Mouse (Mus musculus): ENCODE data around the gene Ccdc43. TPM values are rescaled to one million over a fixed set of nuclear protein-coding genes. Genes with fewer than 3 reads are reported as not detected.
A peak's percentile ranks its signal among the peaks of the same experiment; 100 is the strongest.

Ccdc43 gene
- polyA plus RNA-seq (2015; fragmentation: Nextera tagmentation; extraction: Ambion mirVana) = 44.9 and 48.3 TPM in 2 replicates

DNA sequence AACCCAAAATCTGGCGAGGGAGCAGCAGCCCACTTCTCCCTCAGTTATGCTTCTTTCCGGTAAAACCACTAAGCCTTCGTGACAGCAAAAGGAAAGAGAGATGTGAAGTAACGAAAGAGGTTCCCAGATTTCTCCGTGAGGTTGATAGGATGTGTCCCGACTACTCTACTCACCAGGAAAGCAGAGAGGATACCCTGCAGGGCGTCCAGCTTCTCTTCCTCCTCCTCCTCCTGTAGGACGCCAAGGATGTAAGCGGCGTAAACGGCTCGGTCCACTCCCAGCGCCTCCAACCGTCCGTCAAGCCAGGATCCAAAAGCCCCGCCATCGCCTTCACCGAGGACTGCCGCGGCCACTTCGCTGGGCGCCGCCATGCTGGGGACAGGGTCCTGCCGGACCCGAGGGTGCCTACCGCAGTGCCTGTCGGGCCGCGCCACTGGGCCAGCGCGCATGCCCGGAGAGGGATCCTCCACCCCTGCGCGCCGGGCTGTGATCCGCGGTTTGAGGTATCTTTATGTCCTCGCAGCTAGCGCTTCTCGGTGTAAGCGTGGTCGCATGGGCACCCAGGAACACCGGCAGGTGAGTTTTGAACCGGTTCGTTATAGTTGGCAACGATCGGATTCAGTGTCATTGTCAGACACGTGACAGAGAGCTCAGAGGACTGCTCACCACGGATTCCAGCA, at the start of gene Ccdc43:
TSS of gene Ccdc43 (minus strand) at position 445 of the 680 bp plus-strand sequence.
- peaks cover 19% of the 10 kb centered on the region for H3K4me1 ChIP-seq
- no peaks in the 10 kb centered on the region for H3K9me3 ChIP-seq

DNA sequence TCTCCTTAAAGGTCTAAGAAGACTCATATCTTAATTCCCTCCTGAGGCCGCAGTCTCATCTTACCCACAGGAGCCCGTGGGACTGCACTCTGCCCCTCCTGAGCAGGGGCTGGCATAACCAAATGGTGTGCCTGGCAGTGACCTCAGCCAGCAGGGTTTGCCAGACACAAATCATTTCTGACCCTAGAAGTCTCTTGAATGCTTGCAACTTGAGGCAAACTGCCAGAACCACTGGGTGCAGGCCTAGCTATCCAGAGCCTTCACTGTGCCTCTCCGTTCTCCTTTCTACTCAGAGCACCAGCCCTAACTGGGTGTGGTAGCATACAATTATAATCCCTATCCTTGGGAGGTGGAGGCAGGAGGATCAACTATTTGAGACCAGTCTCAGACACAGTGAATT, 47.2 kb upstream of the Ccdc43 start:
- no peaks in the 10 kb centered on the region for H3K9me3 ChIP-seq
- H3K36me3 ChIP-seq = no peaks in the 10 kb centered on the region
- peaks cover 20% of the 10 kb centered on the region for H3K4me1 ChIP-seq
- no peak overlapping the region for H3K9ac ChIP-seq (replicated peaks)
- 93% methylated on average over 3 of the region's 3 CpGs for WGBS
- H3K4me2 ChIP-seq (replicated peaks) = no peak overlapping the region
- ATAC-seq (replicated peaks) = no peak
- H3K27me3 ChIP-seq = no peaks in the 10 kb centered on the region
- no peak overlapping the region for H3K27ac ChIP-seq (replicated peaks)
- no peak overlapping the region for H3K4me3 ChIP-seq

More for the DNA sequence above, at the start of gene Ccdc43:
- Histone ChIP-seq H3K9ac (replicated peaks) (peak within 1 kb of the TSS; percentile 79), H3K27me3 (no peaks in the 10 kb centered on the region), H3K4me3 (peak within 1 kb of the TSS; percentile 74), H3K36me3 (0 out of 2 replicates have a peak, but pooled peaks cover 6% of the 10 kb centered on the region), H3K27ac (replicated peaks) (peak within 1 kb of the TSS; percentile 69), H3K4me2 (replicated peaks) (peak within 1 kb of the TSS; percentile 64)
- ATAC-seq (replicated peaks) = peak; percentile 98
- WGBS = under 1% methylated on average over 49 of the region's 49 CpGs

DNA sequence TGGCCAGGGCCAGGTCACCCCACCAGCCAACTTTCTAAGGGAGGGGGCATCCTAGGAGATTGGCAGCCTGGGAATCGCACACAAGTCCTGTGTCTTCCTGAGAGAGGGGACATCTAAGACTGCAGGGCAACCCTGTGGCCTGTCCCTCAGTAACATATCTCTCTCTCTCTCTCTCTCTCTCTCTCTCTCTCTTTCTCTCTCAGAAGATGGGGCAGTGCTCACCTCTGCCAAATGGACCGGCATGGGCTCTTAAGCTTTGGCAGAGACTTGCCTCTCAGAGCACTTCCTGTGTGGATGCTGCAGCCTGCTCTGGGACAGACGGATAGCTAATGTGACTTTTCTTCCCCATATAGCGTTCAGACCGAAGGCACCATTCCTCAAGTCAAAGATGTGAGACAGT, 45.3 kb upstream of the Ccdc43 start:
- no peak for ATAC-seq (replicated peaks)
- Histone ChIP-seq H3K27me3 (no peaks in the 10 kb centered on the region), H3K4me1 (peaks cover 25% of the 10 kb centered on the region), H3K9me3 (no peaks in the 10 kb centered on the region), H3K4me3 (no peak overlapping the region), H3K4me2 (replicated peaks) (no peak overlapping the region), H3K27ac (replicated peaks) (no peak overlapping the region), H3K36me3 (no peaks in the 10 kb centered on the region), H3K9ac (replicated peaks) (no peak overlapping the region)
- 87% methylated on average over 5 of the region's 5 CpGs for WGBS

DNA sequence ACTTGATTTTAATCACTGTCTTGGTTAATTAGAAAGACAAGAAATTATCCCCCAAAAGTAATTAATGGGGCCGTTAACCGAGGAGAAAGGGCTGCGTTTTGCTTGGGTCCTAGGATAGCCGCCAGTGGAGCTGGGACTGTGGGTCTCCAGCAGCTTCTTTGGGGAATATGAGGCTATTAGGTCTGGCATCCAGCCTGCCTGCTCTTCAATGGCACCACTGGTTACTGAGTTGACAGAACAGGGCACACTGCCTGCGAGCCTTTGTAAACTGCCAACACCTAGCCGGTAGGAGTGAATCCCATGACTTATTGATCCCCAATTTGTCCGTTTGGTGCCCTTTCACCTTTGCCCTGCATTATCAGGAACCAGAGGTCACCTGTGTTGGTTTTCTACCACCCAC, 44.5 kb upstream of the Ccdc43 start:
- no peak for ATAC-seq (replicated peaks)

DNA sequence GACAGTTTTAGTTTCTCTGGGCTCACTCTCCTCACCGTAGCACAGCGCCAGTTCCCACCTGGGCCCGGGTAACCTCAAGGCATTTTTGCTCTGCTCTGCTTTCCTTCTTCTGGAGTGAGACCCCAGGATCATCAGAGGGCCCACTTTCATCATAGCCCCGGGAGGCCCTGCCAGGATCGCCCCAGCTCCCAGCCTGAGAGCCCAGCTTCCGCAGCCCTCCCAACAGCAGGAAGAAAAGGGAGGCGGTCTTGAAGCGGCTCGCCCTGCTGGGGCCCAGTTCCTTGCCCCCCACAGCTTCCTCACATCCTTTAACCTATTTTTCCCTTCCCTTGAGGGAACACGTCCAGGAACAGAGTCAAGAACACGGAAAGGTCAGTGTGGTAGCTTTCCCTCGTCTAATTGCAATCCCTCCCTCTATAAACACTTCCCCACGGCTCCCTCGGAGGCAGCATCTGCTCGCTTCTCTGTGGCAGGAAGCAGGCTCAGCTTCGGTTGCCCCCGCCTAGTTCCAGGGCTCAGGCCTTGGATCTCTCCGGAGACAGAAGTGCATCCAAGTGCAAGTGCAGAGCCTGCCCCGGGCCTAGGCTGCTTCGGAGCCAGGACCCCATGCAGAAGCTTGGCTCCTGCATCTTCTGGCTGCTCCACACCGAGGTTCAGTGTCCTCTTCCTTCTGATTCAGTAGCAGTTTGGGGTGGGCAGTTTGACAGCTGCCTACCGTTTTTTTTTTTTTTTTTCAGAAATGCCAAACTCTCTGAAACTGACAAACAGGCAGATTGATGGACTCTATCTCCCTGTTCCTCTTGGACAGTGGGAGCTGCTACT, 43.8 kb upstream of the Ccdc43 start:
- ATAC-seq (replicated peaks) = no peak; the same call in 1 of the 2 replicates
- no peaks in the 10 kb centered on the region for H3K27me3 ChIP-seq
- no peak overlapping the region for H3K4me2 ChIP-seq (replicated peaks)

More for the DNA sequence above, 44.5 kb upstream of the Ccdc43 start:
- Histone ChIP-seq H3K4me1 (peaks cover 25% of the 10 kb centered on the region), H3K9ac (replicated peaks) (no peak overlapping the region), H3K36me3 (no peaks in the 10 kb centered on the region), H3K27ac (replicated peaks) (0 out of 2 replicates have a peak overlapping the region, but pooled peaks have one; percentile 40), H3K9me3 (no peaks in the 10 kb centered on the region), H3K27me3 (no peaks in the 10 kb centered on the region), H3K4me2 (replicated peaks) (no peak overlapping the region), H3K4me3 (no peak overlapping the region)
- WGBS = 16% methylated on average over 7 of the region's 7 CpGs

DNA sequence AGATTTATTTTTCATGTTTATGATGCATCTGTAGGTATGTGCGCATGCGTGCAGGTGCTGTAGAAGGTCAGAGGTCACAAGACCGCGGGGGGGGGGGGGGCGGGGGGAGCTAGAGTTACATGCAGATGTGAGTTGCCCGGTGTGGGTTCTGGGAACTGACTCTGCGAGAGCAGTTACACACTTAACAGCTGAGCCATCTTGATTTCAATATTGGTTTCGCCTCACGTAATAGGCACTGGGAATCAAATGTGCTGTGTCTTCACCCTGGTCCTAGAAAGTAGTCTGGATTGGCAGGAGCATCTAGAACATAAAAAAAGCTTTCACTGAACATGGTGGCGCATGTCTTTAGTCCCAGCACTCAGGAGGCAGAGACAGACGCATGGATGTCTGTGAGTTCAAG, 43.1 kb upstream of the Ccdc43 start:
- H3K4me1 ChIP-seq = peaks cover 25% of the 10 kb centered on the region
- H3K9ac ChIP-seq (replicated peaks) = no peak overlapping the region
- no peak overlapping the region for H3K4me3 ChIP-seq
- H3K9me3 ChIP-seq = no peaks in the 10 kb centered on the region
- H3K36me3 ChIP-seq = no peaks in the 10 kb centered on the region
- H3K27me3 ChIP-seq = no peaks in the 10 kb centered on the region
- WGBS = 53% methylated on average over 11 of the region's 11 CpGs
- H3K4me2 ChIP-seq (replicated peaks) = no peak overlapping the region
- H3K27ac ChIP-seq (replicated peaks) = no peak overlapping the region
- no peak for ATAC-seq (replicated peaks)

More for the DNA sequence above, 43.8 kb upstream of the Ccdc43 start:
- 16% methylated on average over 22 of the region's 22 CpGs for WGBS
- H3K9me3 ChIP-seq = no peaks in the 10 kb centered on the region
- peaks cover 25% of the 10 kb centered on the region for H3K4me1 ChIP-seq
- no peak overlapping the region; the same call in 1 of the 2 replicates for H3K9ac ChIP-seq (replicated peaks)
- H3K4me3 ChIP-seq = no peak overlapping the region
- no peaks in the 10 kb centered on the region for H3K36me3 ChIP-seq
- H3K27ac ChIP-seq (replicated peaks) = peak overlapping the region; percentile 40

DNA sequence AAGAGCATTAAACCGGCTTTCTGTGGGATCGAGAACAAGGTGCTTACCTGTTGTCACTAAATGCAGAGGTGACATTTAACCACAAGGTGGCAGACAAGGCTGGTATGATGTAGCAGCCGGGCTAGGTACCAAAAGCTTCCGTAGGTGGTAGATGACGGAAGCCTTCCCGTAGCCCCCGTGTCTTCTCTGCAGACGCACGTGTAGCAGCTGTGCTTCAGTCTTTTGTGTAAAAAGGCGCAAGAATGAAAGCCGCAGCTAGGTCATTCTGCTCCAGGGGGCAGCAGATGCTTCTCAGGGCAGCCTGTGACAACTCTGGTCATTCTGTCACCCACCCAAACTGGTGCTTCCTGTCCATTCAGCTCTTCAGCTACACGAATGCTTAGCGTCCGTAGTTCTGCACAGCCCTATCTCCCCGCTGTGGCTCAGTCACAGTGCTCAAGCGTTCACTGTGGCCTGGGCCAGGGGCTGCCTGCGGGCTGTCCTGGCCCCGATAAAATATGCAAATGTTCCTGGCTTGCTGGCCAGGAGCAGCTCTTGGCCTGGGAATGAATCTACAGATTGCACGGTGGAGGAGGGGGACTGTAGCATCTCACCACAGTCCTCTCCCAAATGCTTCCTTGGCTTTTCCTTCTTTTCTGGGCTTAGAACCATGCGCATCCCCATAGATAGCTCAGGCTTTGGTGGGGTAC, 41.8 kb upstream of the Ccdc43 start:
- Histone ChIP-seq H3K4me3 (peak overlapping the region; percentile 35), H3K36me3 (no peaks in the 10 kb centered on the region), H3K27me3 (no peaks in the 10 kb centered on the region), H3K4me2 (replicated peaks) (peak overlapping the region; percentile 69), H3K9ac (replicated peaks) (peak overlapping the region; percentile 47), H3K4me1 (peaks cover 25% of the 10 kb centered on the region), H3K27ac (replicated peaks) (peak overlapping the region; percentile 66), H3K9me3 (no peaks in the 10 kb centered on the region)
- peak; percentile 82 for ATAC-seq (replicated peaks)
- 5% methylated on average over 20 of the region's 20 CpGs for WGBS

DNA sequence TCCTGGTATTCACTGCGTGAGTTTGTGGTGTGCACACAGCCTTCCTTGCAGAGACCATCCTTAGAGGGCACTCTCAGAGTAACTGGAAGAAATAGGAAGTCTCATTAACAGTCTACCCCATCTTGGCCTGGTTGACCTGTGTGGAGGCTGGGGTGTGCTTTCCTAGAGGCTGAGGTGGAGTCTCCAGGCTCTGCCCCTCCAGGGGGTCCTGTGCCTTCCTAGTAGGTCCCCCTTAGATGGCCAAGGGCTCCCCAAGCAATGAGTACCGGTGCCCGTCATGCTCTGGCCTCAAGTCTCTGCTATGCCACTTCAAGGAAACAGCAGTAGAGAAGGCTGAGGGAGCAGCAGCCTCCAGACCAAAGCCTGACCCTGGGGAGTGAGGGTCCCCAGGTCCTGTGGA, 40.5 kb upstream of the Ccdc43 start:
- Histone ChIP-seq H3K4me3 (no peak overlapping the region), H3K9ac (replicated peaks) (no peak overlapping the region), H3K9me3 (no peaks in the 10 kb centered on the region), H3K27ac (replicated peaks) (no peak overlapping the region), H3K4me1 (peaks cover 25% of the 10 kb centered on the region), H3K27me3 (no peaks in the 10 kb centered on the region), H3K36me3 (no peaks in the 10 kb centered on the region), H3K4me2 (replicated peaks) (no peak overlapping the region)
- ATAC-seq (replicated peaks) = no peak
- 76% methylated on average over 3 of the region's 3 CpGs for WGBS

DNA sequence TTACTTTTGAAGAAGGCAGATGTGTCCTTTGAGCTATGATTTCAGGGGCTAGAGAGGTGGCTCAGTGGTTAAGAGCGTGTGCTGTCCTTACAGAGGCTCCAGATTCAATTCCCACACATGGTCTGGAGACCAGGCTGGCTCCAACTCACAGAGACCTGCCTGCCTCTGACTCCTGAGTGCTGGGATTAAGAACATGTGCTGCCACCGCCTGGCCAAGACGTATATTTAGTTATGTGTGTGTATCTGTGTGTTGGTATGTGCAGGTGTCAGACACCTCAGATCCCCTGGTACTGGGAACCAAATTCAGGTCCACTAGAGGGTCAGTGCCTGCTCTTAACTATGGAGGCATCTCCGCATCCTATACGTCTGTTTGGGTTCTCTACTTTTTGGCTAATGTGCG, 37.4 kb upstream of the Ccdc43 start:
- H3K4me3 ChIP-seq = no peak overlapping the region
- H3K4me1 ChIP-seq = peaks cover 6% of the 10 kb centered on the region
- no peak for ATAC-seq (replicated peaks)
- H3K27ac ChIP-seq (replicated peaks) = no peak overlapping the region
- H3K36me3 ChIP-seq = no peaks in the 10 kb centered on the region
- no peaks in the 10 kb centered on the region for H3K9me3 ChIP-seq
- no peaks in the 10 kb centered on the region for H3K27me3 ChIP-seq
- WGBS = 94% methylated on average over 6 of the region's 6 CpGs
- no peak overlapping the region for H3K9ac ChIP-seq (replicated peaks)
- H3K4me2 ChIP-seq (replicated peaks) = no peak overlapping the region

DNA sequence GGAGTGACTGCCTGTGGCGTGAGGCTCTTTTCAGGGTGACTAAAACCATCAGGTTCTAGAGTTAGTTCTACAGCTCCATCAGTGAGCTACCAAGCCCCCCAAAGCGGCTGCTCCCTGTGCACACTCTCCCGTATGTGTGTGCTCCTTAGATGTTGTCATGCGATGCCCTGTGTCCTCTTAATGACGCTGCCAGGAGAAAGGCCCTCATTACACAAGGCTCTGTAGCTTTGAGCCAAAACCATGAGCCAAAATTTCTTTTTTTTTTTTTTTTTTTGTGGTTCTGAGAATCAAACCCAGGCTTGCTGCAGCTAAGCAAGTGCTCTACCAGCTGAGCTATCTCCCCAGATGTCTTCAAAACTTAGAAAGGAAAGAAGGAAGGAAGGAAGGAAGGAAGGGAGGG, 35.6 kb upstream of the Ccdc43 start:
- no peak for ATAC-seq (replicated peaks)
- H3K27me3 ChIP-seq = no peaks in the 10 kb centered on the region
- WGBS = 57% methylated on average over 5 of the region's 5 CpGs

DNA sequence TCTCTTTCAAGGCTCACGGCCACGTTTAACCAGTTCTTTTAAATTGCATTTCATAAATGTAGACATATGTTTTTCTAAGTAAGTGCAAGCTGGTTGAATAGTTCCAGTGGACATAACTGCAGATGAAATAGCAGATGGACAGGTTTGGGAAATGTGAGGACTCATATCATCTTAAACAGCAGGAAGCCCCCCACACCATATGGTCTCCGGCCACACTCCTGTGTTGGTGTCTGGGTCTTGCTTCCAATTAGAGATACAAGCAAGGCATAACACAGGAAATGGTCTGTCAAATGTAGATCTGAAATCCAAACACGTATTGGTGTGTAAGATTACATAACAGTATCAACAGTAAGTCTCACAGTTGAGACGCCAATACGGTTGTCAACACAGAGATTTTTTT, 33.8 kb upstream of the Ccdc43 start:
- WGBS = 83% methylated on average over 6 of the region's 6 CpGs

More for the DNA sequence above, 35.6 kb upstream of the Ccdc43 start:
- Histone ChIP-seq H3K9ac (replicated peaks) (no peak overlapping the region), H3K36me3 (no peaks in the 10 kb centered on the region), H3K4me3 (no peak overlapping the region), H3K9me3 (no peaks in the 10 kb centered on the region), H3K27ac (replicated peaks) (no peak overlapping the region), H3K4me2 (replicated peaks) (no peak overlapping the region), H3K4me1 (no peaks in the 10 kb centered on the region)

DNA sequence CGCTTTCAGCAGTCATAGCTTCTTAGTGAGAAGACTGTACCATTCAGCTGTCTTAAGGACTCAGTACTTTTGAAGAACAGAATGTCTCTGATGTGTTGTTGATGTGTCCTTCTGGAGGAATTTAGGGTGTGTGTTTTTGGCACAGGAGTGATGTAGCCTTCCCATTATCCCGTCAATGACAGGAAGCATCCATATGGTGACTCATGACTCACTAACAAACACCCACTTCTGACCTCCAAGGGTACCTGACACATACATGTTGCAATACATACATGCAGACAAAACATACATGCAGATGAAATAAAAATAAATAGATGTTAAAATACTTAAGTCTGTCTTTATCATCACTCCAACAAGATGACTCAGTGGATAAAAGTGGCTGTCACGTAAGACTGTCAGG, 32.3 kb upstream of the Ccdc43 start:
- Histone ChIP-seq H3K27me3 (no peaks in the 10 kb centered on the region), H3K4me3 (no peak overlapping the region), H3K27ac (replicated peaks) (no peak overlapping the region), H3K4me2 (replicated peaks) (no peak overlapping the region), H3K9ac (replicated peaks) (no peak overlapping the region), H3K36me3 (no peaks in the 10 kb centered on the region), H3K9me3 (no peaks in the 10 kb centered on the region), H3K4me1 (no peaks in the 10 kb centered on the region)
- 88% methylated on average over 3 of the region's 3 CpGs for WGBS
- ATAC-seq (replicated peaks) = no peak

More for the DNA sequence above, 33.8 kb upstream of the Ccdc43 start:
- Histone ChIP-seq H3K9ac (replicated peaks) (no peak overlapping the region), H3K27me3 (no peaks in the 10 kb centered on the region), H3K36me3 (no peaks in the 10 kb centered on the region), H3K27ac (replicated peaks) (no peak overlapping the region), H3K4me2 (replicated peaks) (no peak overlapping the region), H3K9me3 (no peaks in the 10 kb centered on the region), H3K4me1 (no peaks in the 10 kb centered on the region), H3K4me3 (no peak overlapping the region)
- no peak for ATAC-seq (replicated peaks)

All from forebrain, embryonic 15.5 days (tissue).